Mouse (Mus musculus) bone marrow, adult 2 months (tissue): Measurements from ENCODE around the gene Dusp16.

Source experiments
- CTCF ChIP-seq: fragments of 200-500 bp; IDR thresholded peaks from 2 replicates; pipeline ENCODE4 v1.5.1; 2011; ENCODE audit warnings: low read length, control low read depth; ENCODE audit not compliant: control insufficient read depth, insufficient read depth
- POLR2A ChIP-seq: fragments of 200-500 bp; IDR thresholded peaks from 2 replicates; pipeline ENCODE4 v1.6.1; 2011; ENCODE audit warnings: low read depth, mild to moderate bottlenecking, control low read depth, low read length, borderline replicate concordance; ENCODE audit not compliant: control insufficient read depth

DNA sequence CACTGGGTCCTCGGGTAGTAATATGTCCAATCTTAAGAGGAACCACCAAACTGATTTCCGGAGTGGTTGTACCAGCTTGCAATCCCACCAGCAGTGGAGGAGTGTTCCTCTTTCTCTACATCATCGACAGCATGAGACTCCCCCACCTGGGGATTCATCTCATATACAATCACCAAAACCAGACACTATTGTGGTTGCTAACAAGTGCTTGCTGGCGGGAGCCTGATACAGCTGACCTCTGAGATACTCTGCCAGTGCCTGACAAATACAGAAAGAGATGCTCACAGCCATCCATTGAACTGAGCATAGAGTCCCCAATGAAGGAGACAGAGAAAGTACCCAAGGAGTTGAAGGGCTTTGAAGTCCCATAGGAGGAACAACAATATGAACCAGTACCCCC is 36.4 kb downstream of the Dusp16 start:
- TF ChIP-seq CTCF: no peak
- TF ChIP-seq POLR2A: no peak
